Mouse (Mus musculus) testis, postnatal 10 days (tissue): ENCODE measurements around the gene Ankrd13d.

Source experiments
- DNase-seq: peaks from one replicate; pipeline ENCODE4 v3.0.0; 2021; ENCODE audit warnings: low spot score

Ankrd13d gene

DNA sequence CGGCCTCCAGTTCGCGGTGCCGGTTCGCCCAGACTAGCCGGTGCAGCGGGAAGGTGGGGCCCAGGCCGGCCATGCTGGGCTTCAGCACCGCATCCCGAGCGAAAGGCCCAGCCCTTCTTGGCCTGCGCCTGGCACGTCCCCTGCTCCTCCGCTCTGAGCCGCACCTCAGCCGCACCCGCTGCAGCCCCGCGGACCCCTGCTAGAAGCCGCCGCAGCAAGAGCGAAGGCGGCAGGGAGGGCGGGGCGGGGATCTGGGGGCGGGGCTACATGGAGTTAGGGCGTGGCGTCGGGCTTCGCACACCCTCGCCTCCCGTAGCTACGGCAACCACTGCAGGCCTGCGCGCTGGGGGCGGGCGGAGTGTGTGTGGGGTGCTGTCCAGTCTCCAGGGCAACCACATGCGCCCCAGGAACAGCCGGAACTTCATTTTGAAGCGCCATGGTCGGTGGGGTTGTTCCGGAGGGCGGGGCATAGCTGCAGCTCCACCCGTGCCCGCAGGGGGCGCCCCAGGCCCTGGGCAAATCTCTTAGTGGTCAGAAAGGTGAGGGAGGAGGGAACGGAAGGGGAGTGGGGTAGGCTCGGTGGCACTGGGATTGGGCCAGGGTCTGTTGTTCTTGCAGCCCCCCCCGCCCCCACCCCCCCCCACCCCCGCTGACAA is at the start of gene Ankrd13d:
Gene Ankrd13d, minus strand, starts transcription at position 240 of the 656 bp plus-strand sequence.
- DNase-seq, result peak; percentile 89

DNA sequence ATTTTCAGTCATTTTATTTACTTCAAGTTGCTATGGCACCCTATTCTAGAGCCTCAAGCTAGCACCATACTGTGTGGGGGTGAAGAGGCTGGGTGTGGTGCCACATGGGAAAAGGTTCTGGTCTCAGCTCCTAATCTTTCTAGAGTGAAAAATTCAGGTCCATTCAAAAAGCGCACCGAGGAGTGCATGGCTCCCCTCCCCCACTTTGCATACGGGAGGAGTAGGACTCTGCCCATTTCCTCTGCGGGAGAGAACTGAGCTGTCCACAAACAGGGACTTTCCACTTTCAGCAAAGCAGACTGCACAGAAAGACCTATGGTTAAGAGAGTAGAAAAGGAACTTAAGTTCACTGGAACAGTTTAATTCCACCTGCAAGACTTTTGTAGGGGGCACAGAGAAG is 49.7 kb upstream of the Ankrd13d start:
- DNase-seq, result peak; percentile 62

DNA sequence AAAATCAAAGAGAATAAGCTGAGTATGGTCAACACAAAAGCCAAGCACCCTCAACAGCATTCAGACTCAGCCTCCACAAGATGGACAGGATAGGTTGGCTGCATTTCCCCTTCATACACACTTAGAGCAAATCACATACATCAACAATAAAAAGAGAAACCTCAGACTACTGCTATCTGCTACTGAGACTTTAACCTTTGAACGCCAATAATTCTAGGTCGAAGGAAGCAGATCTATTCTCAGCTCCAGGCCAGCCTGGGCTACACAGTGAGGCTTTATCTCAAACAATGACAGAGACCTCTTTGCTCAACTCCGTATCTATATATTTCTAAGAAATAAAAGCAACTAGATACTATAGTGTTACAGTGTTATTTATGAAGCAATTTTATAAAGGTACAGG is 48.3 kb upstream of the Ankrd13d start:
- DNase-seq, result no peak

DNA sequence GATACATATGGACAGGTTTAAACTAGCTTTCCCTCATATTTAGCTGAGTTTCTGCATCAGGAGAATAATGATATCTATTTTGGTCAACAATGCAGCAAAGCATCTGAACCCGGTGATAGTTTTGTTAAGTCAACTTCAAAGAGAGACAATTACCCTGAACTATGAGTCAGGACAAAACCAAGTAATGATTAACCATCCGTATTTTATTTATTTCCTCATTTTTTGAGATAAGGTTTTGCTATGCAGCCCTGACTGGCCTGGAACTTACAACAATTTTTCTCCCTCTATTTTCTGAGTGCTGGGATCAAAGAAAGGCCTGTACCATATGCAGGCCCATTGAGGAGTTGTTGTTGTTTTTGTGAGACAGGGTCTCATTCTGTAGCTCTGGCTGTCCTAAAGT is 47.7 kb upstream of the Ankrd13d start:
- DNase-seq, result no peak

DNA sequence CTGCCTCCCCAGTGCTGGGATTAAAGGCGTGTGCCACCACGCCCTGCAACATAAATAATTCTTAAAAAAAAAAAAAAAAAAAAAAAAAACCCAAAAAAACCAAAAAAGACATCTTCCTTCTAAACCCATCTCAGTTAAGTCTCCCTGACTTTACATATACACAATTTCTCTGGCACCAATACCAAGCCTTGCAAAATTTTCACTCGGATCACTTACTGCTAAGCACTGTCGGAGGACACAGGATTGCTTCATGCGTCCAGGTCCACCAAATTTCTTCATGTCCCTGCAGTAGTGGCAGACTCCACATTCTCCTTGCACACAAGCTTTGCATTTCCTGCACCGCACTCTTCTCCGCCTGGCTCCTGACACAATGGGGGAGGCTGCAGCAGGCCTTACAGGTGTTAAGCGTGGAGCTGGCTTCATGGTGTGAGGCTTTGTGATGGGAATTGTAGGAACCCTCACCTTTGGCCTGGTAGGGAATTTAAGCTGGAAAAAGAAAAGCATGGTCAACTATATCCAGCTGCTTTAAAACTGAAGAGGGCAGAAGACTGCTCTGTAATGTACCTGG is 45.9 kb upstream of the Ankrd13d start:
- no peak for DNase-seq

GRCm38 (mm10) chr19:4326881-4327280 is 43.9 kb upstream of the Ankrd13d start:
- no peak for DNase-seq

DNA sequence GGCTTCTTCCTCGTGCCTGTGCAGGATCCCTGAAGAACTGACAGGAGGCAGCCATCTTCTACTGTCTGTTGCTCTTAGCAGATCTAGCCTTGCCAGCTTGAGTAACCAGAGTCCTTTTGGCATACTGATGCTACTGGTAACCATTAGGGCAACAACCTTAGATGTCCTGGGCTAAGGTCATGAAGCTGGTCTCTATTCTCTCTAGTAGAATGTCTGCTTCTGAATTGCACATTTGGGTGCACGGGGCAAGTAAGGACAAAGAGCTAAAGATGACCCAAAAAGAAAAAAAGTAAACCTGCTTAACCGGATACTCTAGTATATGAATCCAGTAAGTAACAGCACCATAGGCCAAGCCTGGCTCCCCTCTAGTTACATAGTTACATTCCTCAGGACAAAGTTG is 43.2 kb upstream of the Ankrd13d start:
- DNase-seq, result no peak

DNA sequence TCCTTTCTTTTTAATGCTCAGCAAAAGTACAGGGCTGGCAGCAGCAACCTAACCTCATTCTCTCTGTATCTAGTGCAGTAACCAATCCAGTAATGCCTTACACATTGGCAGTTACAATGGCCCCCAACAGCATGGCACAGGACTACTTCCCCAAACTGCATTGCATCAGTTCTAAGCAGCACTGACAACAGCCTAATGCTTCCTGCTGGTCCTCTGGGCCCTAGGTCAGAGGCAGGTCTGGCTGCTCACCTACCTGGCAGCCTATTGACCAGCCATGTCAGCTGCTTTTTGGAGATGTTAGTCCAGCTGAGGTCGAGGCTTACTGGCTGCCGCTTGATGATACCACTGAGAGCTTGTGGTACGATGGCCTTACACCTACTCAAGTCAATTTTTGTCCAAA is 39.2 kb upstream of the Ankrd13d start:
- DNase-seq, result no peak

DNA sequence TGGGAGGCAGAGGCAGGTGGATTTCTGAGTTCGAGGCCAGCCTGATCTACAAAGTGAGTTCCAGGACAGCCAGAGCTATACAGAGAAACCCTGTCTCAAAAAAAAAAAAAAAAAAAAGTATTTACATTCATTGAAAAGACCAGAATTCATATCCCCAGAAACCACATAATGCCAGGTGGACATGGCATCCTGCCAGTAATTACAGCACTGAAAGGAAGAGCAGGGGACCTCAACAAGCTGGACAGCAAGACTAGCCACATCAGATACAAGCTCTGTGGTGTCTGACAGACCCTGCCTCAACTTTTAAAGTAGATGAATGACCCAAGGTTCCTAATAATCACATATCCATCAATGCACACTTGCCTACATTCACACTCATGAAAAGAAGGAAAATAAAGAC is 38.7 kb upstream of the Ankrd13d start:
- no peak for DNase-seq

DNA sequence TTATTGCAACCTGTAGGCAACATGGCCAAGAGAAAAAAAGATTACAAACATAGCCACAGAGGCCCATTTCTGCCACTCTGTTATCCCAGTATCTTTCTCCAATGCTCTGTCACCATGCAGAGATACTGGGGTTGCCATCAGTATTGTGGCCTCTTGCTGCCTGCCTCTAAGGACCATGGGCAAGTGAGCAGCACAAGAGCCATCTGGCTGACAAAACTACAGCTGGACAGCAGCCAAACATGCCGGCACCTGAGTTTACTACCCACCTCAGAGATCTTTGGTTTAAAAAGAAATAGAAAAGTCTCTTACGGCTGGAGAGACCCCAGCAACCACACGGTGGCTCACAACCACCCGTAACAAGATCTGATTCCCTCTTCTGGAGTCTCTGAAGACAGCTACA is 36.3 kb upstream of the Ankrd13d start:
- DNase-seq, result no peak

GRCm38 (mm10) chr19:4317181-4317580 is 34.2 kb upstream of the Ankrd13d start:
- no peak for DNase-seq

- no peak for DNase-seq
Measured at GRCm38 (mm10) chr19:4315223-4315944, 32.4 kb upstream of the Ankrd13d start.

GRCm38 (mm10) chr19:4309776-4310185 is 26.8 kb upstream of the Ankrd13d start:
- peak; percentile 59 for DNase-seq

GRCm38 (mm10) chr19:4309302-4309701 is 26.4 kb upstream of the Ankrd13d start:
- peak; percentile 27 for DNase-seq

DNA sequence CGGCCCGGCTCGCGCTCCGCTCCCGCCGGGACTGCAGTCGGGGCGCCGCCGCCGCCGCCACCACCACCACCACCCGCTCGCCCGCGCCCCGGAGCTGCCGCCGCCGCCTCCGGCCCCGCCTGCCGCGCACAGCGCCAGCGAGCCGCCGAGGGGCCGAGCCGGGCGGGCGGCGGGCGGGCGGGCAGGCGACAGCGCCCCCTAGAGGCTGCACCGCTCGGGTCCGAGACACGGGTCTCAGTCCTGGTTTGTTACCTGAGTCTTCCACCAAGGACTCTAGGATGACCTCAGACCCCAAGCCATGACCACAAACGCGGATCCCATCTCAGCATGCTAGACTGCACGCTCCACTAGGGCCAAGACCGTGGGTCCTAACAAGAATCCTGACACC is 23.2 kb upstream of the Ankrd13d start, which contains the start of gene Grk2:
Gene Grk2, minus strand, starts transcription at position 33 of the 388 bp plus-strand sequence.
- peak; percentile 89 for DNase-seq

DNA sequence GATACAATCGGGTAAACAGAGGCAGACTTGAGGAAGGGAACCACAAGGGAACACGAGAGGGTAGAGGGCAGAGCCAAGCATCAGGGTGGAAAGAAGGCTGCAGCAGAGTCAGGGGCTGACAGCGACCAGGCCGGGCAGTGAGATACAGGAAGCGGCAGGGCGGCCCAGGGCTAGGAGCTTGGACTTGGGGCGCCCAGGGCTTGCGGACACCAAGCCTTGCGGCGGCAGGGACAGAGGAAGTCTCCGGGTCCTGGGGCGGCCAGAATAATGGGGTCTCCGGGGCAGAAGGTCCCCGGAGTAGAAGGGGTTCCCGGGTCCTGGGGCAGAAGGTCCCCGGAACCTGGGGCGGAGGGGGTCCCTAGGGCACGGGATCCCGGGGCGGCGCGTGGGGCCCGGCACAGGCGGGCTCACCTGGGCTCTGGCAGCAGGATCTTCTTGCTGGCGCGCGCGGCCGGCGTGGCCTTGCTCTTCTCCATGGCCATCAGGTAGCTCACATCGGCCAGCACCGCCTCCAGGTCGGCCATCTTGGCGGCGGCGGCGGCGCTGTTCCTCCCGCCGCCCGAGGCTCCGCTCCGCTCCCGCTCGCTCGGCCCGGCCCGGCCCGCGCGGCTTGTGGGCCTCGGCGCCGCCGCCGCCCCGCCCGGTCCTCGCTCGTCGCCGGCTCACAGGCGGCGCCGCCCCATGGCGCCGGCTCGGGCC is 22.7 kb upstream of the Ankrd13d start:
- DNase-seq, result peak; percentile 71

DNA sequence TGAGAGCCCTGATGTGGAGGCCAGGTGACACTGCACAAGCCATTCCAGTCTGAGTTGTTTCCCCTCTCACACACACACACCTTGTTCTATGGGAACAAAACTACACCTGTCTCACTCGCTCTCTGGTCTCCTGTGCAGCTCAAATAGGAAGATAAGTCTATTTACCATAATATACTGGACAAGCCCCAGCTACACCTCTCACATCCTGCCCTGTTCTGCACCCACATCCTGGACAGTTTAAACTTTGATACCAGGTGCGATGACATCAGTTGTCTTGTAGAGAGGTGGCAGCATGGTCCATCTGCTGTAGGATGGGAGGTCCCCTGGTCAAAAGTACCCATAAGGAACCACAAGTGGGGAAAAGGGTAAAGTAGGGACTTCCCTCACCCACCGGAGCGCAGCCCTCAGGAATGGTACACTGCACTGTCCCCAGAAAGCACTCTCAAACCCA is 22.0 kb upstream of the Ankrd13d start:
- DNase-seq, result no peak

- no peak for DNase-seq
Measured at GRCm38 (mm10) chr19:4304251-4304821, 21.4 kb upstream of the Ankrd13d start.

GRCm38 (mm10) chr19:4303640-4303995 is 20.7 kb upstream of the Ankrd13d start:
- DNase-seq, result no peak

DNA sequence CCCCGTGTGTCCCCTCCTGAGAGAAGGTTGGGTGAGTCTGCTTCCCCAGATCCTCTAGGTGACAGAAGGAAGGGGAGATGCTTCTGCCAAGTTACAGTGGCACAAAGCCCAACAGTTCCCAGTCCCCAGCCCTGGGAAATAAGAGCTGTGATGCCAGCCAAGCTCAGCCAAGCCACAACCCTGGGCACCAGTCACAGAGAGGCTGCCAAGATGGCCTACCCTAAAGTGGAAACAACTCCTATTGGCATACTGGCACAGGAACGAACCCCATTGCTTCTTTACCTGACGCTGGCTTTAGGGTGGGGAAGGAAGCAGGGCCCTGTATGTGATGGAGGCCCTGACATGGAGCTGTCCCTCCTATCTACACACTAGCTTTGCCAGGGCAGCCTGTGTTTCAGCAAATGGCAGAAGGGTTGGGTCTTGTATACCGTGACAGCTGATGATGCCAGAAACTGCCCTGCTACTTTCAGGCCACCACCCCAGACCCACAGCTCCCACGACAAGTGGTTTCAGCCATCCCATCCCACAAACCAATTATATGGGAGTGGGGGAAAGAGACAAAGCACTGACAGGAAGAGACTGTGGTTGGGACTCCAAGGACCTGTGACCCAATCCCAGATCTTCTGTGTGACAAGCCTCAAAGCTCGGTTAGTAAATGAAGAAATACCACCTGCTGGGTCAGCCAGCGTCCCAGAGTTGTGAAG is 20.2 kb upstream of the Ankrd13d start:
- DNase-seq, result no peak

DNA sequence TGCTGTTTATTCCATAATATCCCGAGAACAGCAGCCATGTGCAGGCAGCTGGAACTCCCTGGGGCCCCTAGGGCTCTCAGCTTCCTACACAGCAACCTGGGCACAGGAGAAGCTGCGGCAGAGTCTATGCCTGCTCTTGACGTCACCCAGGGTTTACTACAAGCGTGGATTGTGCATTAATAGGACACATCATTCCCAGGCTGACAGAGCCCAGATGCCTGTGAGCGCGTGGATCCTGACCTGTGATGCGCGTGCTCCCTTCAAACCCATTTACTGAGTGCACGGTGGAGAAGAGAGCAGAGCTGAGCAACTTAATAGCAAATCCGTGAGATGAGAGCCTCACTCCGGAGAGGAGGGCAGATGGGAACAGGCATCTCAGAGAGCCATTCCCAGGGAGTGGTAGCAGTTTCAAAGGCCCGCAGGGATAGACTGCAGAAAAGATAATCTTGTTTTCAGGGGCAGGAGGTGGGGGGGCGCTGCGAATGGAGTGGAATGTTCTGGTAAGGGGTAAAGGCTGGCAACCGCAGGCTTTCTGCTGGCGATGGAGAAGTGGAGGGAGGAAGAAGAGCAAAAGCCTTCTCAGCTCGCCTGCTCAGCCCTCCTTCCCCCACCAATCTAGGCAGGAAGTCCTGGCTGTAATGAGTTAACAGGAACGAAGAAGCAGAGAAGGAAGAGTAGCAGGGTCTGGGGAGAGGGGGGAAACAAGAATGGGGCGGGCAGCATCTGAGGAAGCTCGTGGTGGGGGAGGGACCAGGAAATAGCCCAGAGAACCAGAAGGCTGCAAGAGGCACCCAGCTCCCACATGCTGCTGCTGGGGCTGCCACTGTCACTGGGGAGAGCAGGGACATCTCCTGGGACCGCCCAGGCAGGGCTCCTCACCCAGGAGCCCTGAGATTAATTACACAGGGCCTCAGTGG is 19.1 kb upstream of the Ankrd13d start:
- DNase-seq, result no peak
